Mouse (Mus musculus): ENCODE results near the gene Mrpl14. TPM values are rescaled to one million over a fixed set of nuclear protein-coding genes. Genes with fewer than 3 reads are reported as not detected.

Gene Mrpl14
- polyA plus RNA-seq, 1 experiment from 2014 or later = 163 TPM

DNA sequence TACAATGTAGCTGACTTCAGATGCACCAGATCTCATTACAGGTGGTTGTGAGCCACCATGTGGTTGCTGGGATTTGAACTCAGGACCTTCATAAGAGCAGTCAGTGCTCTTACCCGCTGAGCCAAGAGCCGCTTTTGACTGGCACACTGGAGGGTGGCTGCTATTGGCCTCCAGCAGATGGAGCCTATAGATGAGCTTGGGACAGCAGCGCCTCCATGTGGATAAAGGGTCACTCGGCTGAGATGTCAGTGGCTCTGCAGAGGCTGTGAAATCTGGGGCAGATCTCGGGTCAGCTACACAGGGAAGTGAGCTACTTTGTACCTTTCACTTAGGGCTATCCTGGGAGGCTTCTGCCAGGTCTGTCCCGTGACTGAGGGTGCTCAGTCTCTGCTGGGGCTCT lies 30.3 kb upstream of the Mrpl14 start:
- H3K9ac ChIP-seq (ENCODE audit: low read length) = no peak overlapping the region
- no peaks in the 10 kb centered on the region for H3K4me1 ChIP-seq (replicated peaks; ENCODE audit: control insufficient read depth, insufficient read depth)
- H3K4me3 ChIP-seq (ENCODE audit: low read depth, low read length) = no peak overlapping the region
- WGBS = 23% methylated on average over 6 of the region's 6 CpGs
- peak; percentile 46 for DNase-seq (ENCODE audit: low spot score)
- H3K36me3 ChIP-seq (ENCODE audit: control insufficient read depth, insufficient read depth, low read length) = no peaks in the 10 kb centered on the region
- TF ChIP-seq CTCF (IDR thresholded peaks at IDR 0.05; ENCODE audit: low read depth) (peak; percentile 73), EP300 (optimal IDR thresholded peaks at IDR 0.05) (no peak)
- no peaks in the 10 kb centered on the region for H3K27me3 ChIP-seq (ENCODE audit: control insufficient read depth, insufficient read depth, low read length)
- no peak overlapping the region for H3K4me2 ChIP-seq (replicated peaks; ENCODE audit: low read depth)
- H3K27ac ChIP-seq (replicated peaks) = no peak overlapping the region
- peak; percentile 46; the same call in 1 of the 2 replicates for ATAC-seq (ENCODE audit: low FRiP score, low TSS enrichment)
- H3K9me3 ChIP-seq (ENCODE audit: control insufficient read depth, low read length) = no peaks in the 10 kb centered on the region

GRCm38 (mm10) chr17:45659225-45659624 lies 26.9 kb upstream of the Mrpl14 start, which contains the start of gene Capn11:
Capn11 (minus strand) TSS chr17:45659325.
- ATAC-seq (ENCODE audit: low FRiP score, low TSS enrichment) = no peak
- Histone ChIP-seq H3K4me3 (ENCODE audit: low read depth, low read length) (no peak within 1 kb of the TSS), H3K27ac (replicated peaks) (no peak within 1 kb of the TSS), H3K4me1 (replicated peaks; ENCODE audit: control insufficient read depth, insufficient read depth) (no peaks in the 10 kb centered on the region), H3K4me2 (replicated peaks; ENCODE audit: low read depth) (no peak within 1 kb of the TSS), H3K36me3 (ENCODE audit: control insufficient read depth, insufficient read depth, low read length) (0 out of 2 replicates have a peak, but pooled peaks cover 6% of the 10 kb centered on the region), H3K9me3 (ENCODE audit: control insufficient read depth, low read length) (no peaks in the 10 kb centered on the region), H3K9ac (ENCODE audit: low read length) (no peak within 1 kb of the TSS), H3K27me3 (ENCODE audit: control insufficient read depth, insufficient read depth, low read length) (no peaks in the 10 kb centered on the region)
- no peak for TF ChIP-seq EP300 (optimal IDR thresholded peaks at IDR 0.05)
- TF ChIP-seq CTCF (IDR thresholded peaks at IDR 0.05; ENCODE audit: low read depth) = no peak
- no peak for DNase-seq (ENCODE audit: low spot score)
- WGBS = 76% methylated on average over 4 of the region's 4 CpGs

DNA sequence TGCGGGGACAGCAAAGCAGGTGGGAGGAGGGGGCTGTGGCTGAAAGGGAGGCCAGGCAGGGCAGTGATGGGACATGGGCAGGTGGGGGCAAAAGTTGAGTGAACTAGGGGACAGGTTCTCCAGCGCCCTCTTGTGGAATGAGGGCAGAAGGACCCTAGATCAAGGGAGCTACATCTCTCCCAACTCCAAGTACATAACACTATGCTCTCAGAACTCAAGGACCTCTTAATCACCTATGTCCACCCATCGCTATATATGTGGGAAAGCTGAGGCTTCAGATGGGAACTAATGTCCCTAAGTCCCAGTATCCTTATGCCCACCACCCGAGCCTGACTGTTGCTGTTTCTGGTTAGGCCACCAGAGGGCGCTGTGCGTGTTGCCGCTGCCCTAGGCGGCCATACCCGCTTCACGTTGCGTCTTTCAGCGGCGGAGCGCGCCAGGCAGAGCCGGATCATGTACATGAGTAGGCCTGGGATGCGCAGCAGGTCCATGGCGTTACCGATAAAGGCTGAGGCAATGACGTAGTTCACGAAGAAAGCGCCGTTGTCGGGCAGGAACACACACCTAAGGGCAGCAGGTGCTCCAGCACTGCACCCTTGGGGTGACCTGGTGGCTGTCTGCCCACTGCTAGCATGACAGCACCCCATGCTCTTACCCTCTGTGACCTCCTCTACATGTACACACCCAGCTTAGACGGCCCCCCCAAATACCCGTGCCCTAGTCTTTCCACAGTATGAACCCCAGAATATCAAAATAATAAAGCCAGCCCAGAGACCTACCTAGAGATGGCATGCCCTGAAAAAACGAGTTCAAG lies 22.8 kb upstream of the Mrpl14 start:
- DNase-seq (ENCODE audit: low spot score) (peak; percentile 84), ATAC-seq (ENCODE audit: low FRiP score, low TSS enrichment) (peak; percentile 57)
- 0 out of 2 replicates have a peak overlapping the region, but pooled peaks have one; percentile 20 for H3K4me2 ChIP-seq (replicated peaks; ENCODE audit: low read depth)

DNA sequence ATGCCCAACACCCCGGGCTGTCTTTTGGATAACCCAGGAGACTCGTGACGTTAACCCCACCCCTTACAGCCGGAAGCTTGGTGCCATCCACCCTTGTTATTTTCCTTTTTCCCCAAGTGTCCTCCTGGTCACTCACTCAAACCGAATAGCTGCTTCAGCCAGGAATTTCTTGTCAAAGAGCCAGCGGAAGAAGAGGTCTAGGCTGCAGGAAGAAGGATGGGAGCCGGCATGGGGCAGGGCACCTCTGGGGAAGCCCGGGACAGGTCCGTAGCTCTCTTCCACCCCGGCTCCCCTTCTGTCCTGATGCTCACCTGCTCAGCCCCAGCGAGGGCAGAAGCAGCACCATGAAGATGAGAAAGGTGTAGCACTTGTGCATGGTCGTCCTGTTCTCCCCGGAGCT lies 21.5 kb upstream of the Mrpl14 start:
- Histone ChIP-seq H3K36me3 (ENCODE audit: control insufficient read depth, insufficient read depth, low read length) (peaks cover 19% of the 10 kb centered on the region), H3K4me2 (replicated peaks; ENCODE audit: low read depth) (no peak overlapping the region), H3K27ac (replicated peaks) (no peak overlapping the region), H3K27me3 (ENCODE audit: control insufficient read depth, insufficient read depth, low read length) (no peaks in the 10 kb centered on the region), H3K9ac (ENCODE audit: low read length) (no peak overlapping the region), H3K4me3 (ENCODE audit: low read depth, low read length) (no peak overlapping the region), H3K4me1 (replicated peaks; ENCODE audit: control insufficient read depth, insufficient read depth) (no peaks in the 10 kb centered on the region), H3K9me3 (ENCODE audit: control insufficient read depth, low read length) (no peaks in the 10 kb centered on the region)
- no peak for DNase-seq (ENCODE audit: low spot score)
- ATAC-seq (ENCODE audit: low FRiP score, low TSS enrichment) = no peak
- 84% methylated on average over 13 of the region's 13 CpGs for WGBS
- TF ChIP-seq EP300 (optimal IDR thresholded peaks at IDR 0.05) (no peak), CTCF (IDR thresholded peaks at IDR 0.05; ENCODE audit: low read depth) (no peak)

More for the DNA sequence above, 22.8 kb upstream of the Mrpl14 start:
- Histone ChIP-seq H3K27me3 (ENCODE audit: control insufficient read depth, insufficient read depth, low read length) (no peaks in the 10 kb centered on the region), H3K36me3 (ENCODE audit: control insufficient read depth, insufficient read depth, low read length) (peaks cover 19% of the 10 kb centered on the region), H3K27ac (replicated peaks) (no peak overlapping the region), H3K4me3 (ENCODE audit: low read depth, low read length) (no peak overlapping the region), H3K9ac (ENCODE audit: low read length) (no peak overlapping the region), H3K4me1 (replicated peaks; ENCODE audit: control insufficient read depth, insufficient read depth) (no peaks in the 10 kb centered on the region), H3K9me3 (ENCODE audit: control insufficient read depth, low read length) (no peaks in the 10 kb centered on the region)
- TF ChIP-seq CTCF (IDR thresholded peaks at IDR 0.05; ENCODE audit: low read depth) = peak; percentile 95
- TF ChIP-seq EP300 (optimal IDR thresholded peaks at IDR 0.05) = no peak
- WGBS = 33% methylated on average over 27 of the region's 27 CpGs

DNA sequence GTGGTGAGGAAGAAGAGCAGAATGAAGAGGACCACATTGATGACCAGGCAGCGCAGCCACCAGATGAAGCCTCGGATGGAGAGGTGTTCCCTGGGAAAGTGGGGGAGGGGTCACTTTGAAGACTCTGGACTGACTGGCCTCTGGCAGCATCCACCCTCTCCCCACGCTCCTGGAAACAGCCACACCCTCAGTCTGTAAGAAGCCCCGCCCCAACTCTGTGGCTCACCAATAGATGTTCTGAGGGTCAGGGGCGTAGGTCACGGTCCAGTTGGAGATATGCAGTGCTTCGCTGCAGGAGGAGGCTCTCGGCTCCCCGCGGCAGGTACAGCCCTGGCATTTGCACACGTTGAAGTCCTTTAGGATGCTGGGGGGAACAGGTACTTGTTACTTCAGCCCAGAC lies 20.0 kb upstream of the Mrpl14 start:
- no peaks in the 10 kb centered on the region for H3K27me3 ChIP-seq (ENCODE audit: control insufficient read depth, insufficient read depth, low read length)
- no peak for DNase-seq (ENCODE audit: low spot score)
- no peak overlapping the region for H3K4me2 ChIP-seq (replicated peaks; ENCODE audit: low read depth)
- H3K36me3 ChIP-seq (ENCODE audit: control insufficient read depth, insufficient read depth, low read length) = peaks cover 19% of the 10 kb centered on the region
- no peaks in the 10 kb centered on the region for H3K9me3 ChIP-seq (ENCODE audit: control insufficient read depth, low read length)
- no peak overlapping the region for H3K9ac ChIP-seq (ENCODE audit: low read length)
- no peaks in the 10 kb centered on the region for H3K4me1 ChIP-seq (replicated peaks; ENCODE audit: control insufficient read depth, insufficient read depth)
- no peak overlapping the region for H3K4me3 ChIP-seq (ENCODE audit: low read depth, low read length)
- no peak overlapping the region for H3K27ac ChIP-seq (replicated peaks)
- no peak for TF ChIP-seq EP300 (optimal IDR thresholded peaks at IDR 0.05)
- TF ChIP-seq CTCF (IDR thresholded peaks at IDR 0.05; ENCODE audit: low read depth) = no peak
- 67% methylated on average over 11 of the region's 11 CpGs for WGBS
- ATAC-seq (ENCODE audit: low FRiP score, low TSS enrichment) = 0 out of 2 replicates have a peak, but pooled peaks have one; percentile 5

- ATAC-seq (ENCODE audit: low FRiP score, low TSS enrichment) (no peak), DNase-seq (ENCODE audit: low spot score) (no peak)
- Histone ChIP-seq H3K36me3 (ENCODE audit: control insufficient read depth, insufficient read depth, low read length) (peaks cover 22% of the 10 kb centered on the region), H3K4me3 (ENCODE audit: low read depth, low read length) (no peak overlapping the region), H3K9ac (ENCODE audit: low read length) (no peak overlapping the region), H3K4me1 (replicated peaks; ENCODE audit: control insufficient read depth, insufficient read depth) (no peaks in the 10 kb centered on the region), H3K27ac (replicated peaks) (no peak overlapping the region), H3K4me2 (replicated peaks; ENCODE audit: low read depth) (no peak overlapping the region), H3K9me3 (ENCODE audit: control insufficient read depth, low read length) (no peaks in the 10 kb centered on the region), H3K27me3 (ENCODE audit: control insufficient read depth, insufficient read depth, low read length) (no peaks in the 10 kb centered on the region)
- 90% methylated on average over 10 of the region's 10 CpGs for WGBS
- no peak for TF ChIP-seq EP300 (optimal IDR thresholded peaks at IDR 0.05)
- no peak for TF ChIP-seq CTCF (IDR thresholded peaks at IDR 0.05; ENCODE audit: low read depth)
Measured at GRCm38 (mm10) chr17:45667481-45667880, 18.6 kb upstream of the Mrpl14 start.
